Mouse (Mus musculus): ENCODE results near the gene Fam160a2. TPM values are rescaled to one million over a fixed set of nuclear protein-coding genes. Genes with fewer than 3 reads are reported as not detected.
"Not testable (repeated sequence)": the region's sequence is repeated elsewhere in the genome, so short reads cannot be mapped to it uniquely, and the experiment has no call there.

Gene Fam160a2
- polyA plus RNA-seq, 1 experiment from 2014 or later, result 34.0 TPM

GRCm38 (mm10) chr7:105367930-105368329, 31.9 kb downstream of the Fam160a2 start, which contains the start of gene Olfr692:
TSS of gene Olfr692 (plus strand) at chr7:105368230.
- no peaks in the 10 kb centered on the region for H3K9me3 ChIP-seq (ENCODE audit: control insufficient read depth, low read length)
- H3K36me3 ChIP-seq (ENCODE audit: control insufficient read depth, insufficient read depth, low read length), result peaks cover 8% of the 10 kb centered on the region; the same call in 1 of the 2 replicates
- H3K4me1 ChIP-seq (ENCODE audit: control insufficient read depth in 2 of 2, insufficient read depth in 2 of 2, low read length in 2 of 2), result 0 out of 4 replicates have a peak, but pooled peaks cover 0 to under 1% of the 10 kb centered on the region in 2 experiments
- no peak within 1 kb of the TSS for H3K9ac ChIP-seq (ENCODE audit: low read length)
- no peak for ATAC-seq (ENCODE audit: insufficient number of reproducible peaks, insufficient read depth, low FRiP score, low read depth)
- H3K27me3 ChIP-seq (ENCODE audit: control insufficient read depth, insufficient read depth, low read length), result no peaks in the 10 kb centered on the region
- H3K4me2 ChIP-seq (ENCODE audit: low read length), result no peak within 1 kb of the TSS
- no peak within 1 kb of the TSS for H3K4me3 ChIP-seq (ENCODE audit: control insufficient read depth in 1 of 2, insufficient read depth in 1 of 2, low read depth in 1 of 2, low read length in 2 of 2)
- WGBS, result 86% methylated on average over 1 of the region's 1 CpGs
- no peak within 1 kb of the TSS for H3K27ac ChIP-seq (replicated peaks in 1 of 2; ENCODE audit: control insufficient read depth in 1 of 2, insufficient read depth in 1 of 2, low read depth in 2 of 2, low read length in 2 of 2)

- Histone ChIP-seq H3K36me3 (ENCODE audit: control insufficient read depth, insufficient read depth, low read length) (peaks cover 6% of the 10 kb centered on the region; the same call in 1 of the 2 replicates), H3K4me2 (ENCODE audit: low read length) (no peak overlapping the region), H3K4me1 (ENCODE audit: control insufficient read depth in 2 of 2, insufficient read depth in 2 of 2, low read length in 2 of 2) (no peaks in the 10 kb centered on the region), H3K27me3 (ENCODE audit: control insufficient read depth, insufficient read depth, low read length) (no peaks in the 10 kb centered on the region), H3K4me3 (ENCODE audit: control insufficient read depth in 1 of 2, insufficient read depth in 1 of 2, low read depth in 1 of 2, low read length in 2 of 2) (no peak overlapping the region), H3K27ac (replicated peaks in 1 of 2; ENCODE audit: control insufficient read depth in 1 of 2, insufficient read depth in 1 of 2, low read depth in 2 of 2, low read length in 2 of 2) (no peak overlapping the region), H3K9ac (ENCODE audit: low read length) (no peak overlapping the region), H3K9me3 (ENCODE audit: control insufficient read depth, low read length) (no peaks in the 10 kb centered on the region)
- 77% methylated on average over 5 of the region's 5 CpGs for WGBS
- no peak for ATAC-seq (ENCODE audit: insufficient number of reproducible peaks, insufficient read depth, low FRiP score, low read depth)
These were observed 32.6 kb downstream of the Fam160a2 start for GRCm38 (mm10) chr7:105367268-105367667.

- no peaks in the 10 kb centered on the region for H3K27me3 ChIP-seq (ENCODE audit: control insufficient read depth, insufficient read depth, low read length)
- H3K36me3 ChIP-seq (ENCODE audit: control insufficient read depth, insufficient read depth, low read length), result no peaks in the 10 kb centered on the region
- no peaks in the 10 kb centered on the region for H3K4me1 ChIP-seq (ENCODE audit: control insufficient read depth in 2 of 2, insufficient read depth in 2 of 2, low read length in 2 of 2)
- WGBS, result 69% methylated on average over 2 of the region's 2 CpGs
- H3K9me3 ChIP-seq (ENCODE audit: control insufficient read depth, low read length), result no peaks in the 10 kb centered on the region
- H3K4me2 ChIP-seq (ENCODE audit: low read length), result no peak overlapping the region
- H3K4me3 ChIP-seq (ENCODE audit: control insufficient read depth in 1 of 2, insufficient read depth in 1 of 2, low read depth in 1 of 2, low read length in 2 of 2), result no peak overlapping the region
- H3K9ac ChIP-seq (ENCODE audit: low read length), result no peak overlapping the region
- no peak for ATAC-seq (ENCODE audit: insufficient number of reproducible peaks, insufficient read depth, low FRiP score, low read depth)
- H3K27ac ChIP-seq (replicated peaks in 1 of 2; ENCODE audit: control insufficient read depth in 1 of 2, insufficient read depth in 1 of 2, low read depth in 2 of 2, low read length in 2 of 2), result no peak overlapping the region
These were observed 38.1 kb downstream of the Fam160a2 start for GRCm38 (mm10) chr7:105361713-105362112.

- WGBS, result 92% methylated on average over 1 of the region's 2 CpGs
- not testable (repeated sequence) for H3K36me3 ChIP-seq (ENCODE audit: control insufficient read depth, insufficient read depth, low read length); H3K4me3 ChIP-seq (ENCODE audit: control insufficient read depth in 1 of 2, insufficient read depth in 1 of 2, low read depth in 1 of 2, low read length in 2 of 2); H3K4me2 ChIP-seq (ENCODE audit: low read length); H3K27ac ChIP-seq (replicated peaks in 1 of 2; ENCODE audit: control insufficient read depth in 1 of 2, insufficient read depth in 1 of 2, low read depth in 2 of 2, low read length in 2 of 2); H3K4me1 ChIP-seq (ENCODE audit: control insufficient read depth in 2 of 2, insufficient read depth in 2 of 2, low read length in 2 of 2); H3K9ac ChIP-seq (ENCODE audit: low read length); H3K27me3 ChIP-seq (ENCODE audit: control insufficient read depth, insufficient read depth, low read length); H3K9me3 ChIP-seq (ENCODE audit: control insufficient read depth, low read length)
- ATAC-seq (ENCODE audit: insufficient number of reproducible peaks, insufficient read depth, low FRiP score, low read depth), result peak; percentile 81
These were observed 43.4 kb downstream of the Fam160a2 start for GRCm38 (mm10) chr7:105356487-105356886.

GRCm38 (mm10) chr7:105356064-105356463, 43.8 kb downstream of the Fam160a2 start:
- H3K9me3 ChIP-seq (ENCODE audit: control insufficient read depth, low read length); H3K4me3 ChIP-seq (ENCODE audit: control insufficient read depth in 1 of 2, insufficient read depth in 1 of 2, low read depth in 1 of 2, low read length in 2 of 2); H3K4me2 ChIP-seq (ENCODE audit: low read length); H3K36me3 ChIP-seq (ENCODE audit: control insufficient read depth, insufficient read depth, low read length); H3K4me1 ChIP-seq (ENCODE audit: control insufficient read depth in 2 of 2, insufficient read depth in 2 of 2, low read length in 2 of 2); H3K27me3 ChIP-seq (ENCODE audit: control insufficient read depth, insufficient read depth, low read length); H3K9ac ChIP-seq (ENCODE audit: low read length); H3K27ac ChIP-seq (replicated peaks in 1 of 2; ENCODE audit: control insufficient read depth in 1 of 2, insufficient read depth in 1 of 2, low read depth in 2 of 2, low read length in 2 of 2): not testable (repeated sequence)
- WGBS, result no CpG with 5 or more reads among the region's 5 CpGs
- ATAC-seq (ENCODE audit: insufficient number of reproducible peaks, insufficient read depth, low FRiP score, low read depth), result 0 out of 2 replicates have a peak, but pooled peaks have one; percentile 21

GRCm38 (mm10) chr7:105342752-105343151, 57.1 kb downstream of the Fam160a2 start:
- no peak overlapping the region for H3K4me3 ChIP-seq (ENCODE audit: control insufficient read depth in 1 of 2, insufficient read depth in 1 of 2, low read depth in 1 of 2, low read length in 2 of 2)
- H3K27me3 ChIP-seq (ENCODE audit: control insufficient read depth, insufficient read depth, low read length), result no peaks in the 10 kb centered on the region
- no peak overlapping the region for H3K27ac ChIP-seq (replicated peaks in 1 of 2; ENCODE audit: control insufficient read depth in 1 of 2, insufficient read depth in 1 of 2, low read depth in 2 of 2, low read length in 2 of 2)
- H3K4me2 ChIP-seq (ENCODE audit: low read length), result no peak overlapping the region
- H3K9ac ChIP-seq (ENCODE audit: low read length), result no peak overlapping the region
- H3K36me3 ChIP-seq (ENCODE audit: control insufficient read depth, insufficient read depth, low read length), result no peaks in the 10 kb centered on the region
- WGBS, result 77% methylated on average over 2 of the region's 2 CpGs
- no peaks in the 10 kb centered on the region for H3K9me3 ChIP-seq (ENCODE audit: control insufficient read depth, low read length)
- no peak for ATAC-seq (ENCODE audit: insufficient number of reproducible peaks, insufficient read depth, low FRiP score, low read depth)
- no peaks in the 10 kb centered on the region for H3K4me1 ChIP-seq (ENCODE audit: control insufficient read depth in 2 of 2, insufficient read depth in 2 of 2, low read length in 2 of 2)

- no peaks in the 10 kb centered on the region for H3K9me3 ChIP-seq (ENCODE audit: control insufficient read depth, low read length)
- no peak within 1 kb of the TSS for H3K4me2 ChIP-seq (ENCODE audit: low read length)
- H3K9ac ChIP-seq (ENCODE audit: low read length), result no peak within 1 kb of the TSS
- H3K4me3 ChIP-seq (ENCODE audit: control insufficient read depth in 1 of 2, insufficient read depth in 1 of 2, low read depth in 1 of 2, low read length in 2 of 2), result no peak within 1 kb of the TSS
- ATAC-seq (ENCODE audit: insufficient number of reproducible peaks, insufficient read depth, low FRiP score, low read depth), result no peak
- no peaks in the 10 kb centered on the region for H3K4me1 ChIP-seq (ENCODE audit: control insufficient read depth in 2 of 2, insufficient read depth in 2 of 2, low read length in 2 of 2)
- no peaks in the 10 kb centered on the region for H3K27me3 ChIP-seq (ENCODE audit: control insufficient read depth, insufficient read depth, low read length)
- no peaks in the 10 kb centered on the region for H3K36me3 ChIP-seq (ENCODE audit: control insufficient read depth, insufficient read depth, low read length)
- no peak within 1 kb of the TSS for H3K27ac ChIP-seq (replicated peaks in 1 of 2; ENCODE audit: control insufficient read depth in 1 of 2, insufficient read depth in 1 of 2, low read depth in 2 of 2, low read length in 2 of 2)
- 47% methylated on average over 1 of the region's 1 CpGs for WGBS
These were observed 57.7 kb downstream of the Fam160a2 start, which contains the start of gene Olfr691 for GRCm38 (mm10) chr7:105342170-105342569. TSS of gene Olfr691 (minus strand) at chr7:105342270.

GRCm38 (mm10) chr7:105334004-105334403, 65.8 kb downstream of the Fam160a2 start, which contains the start of gene Olfr690:
TSS of gene Olfr690 (minus strand) at chr7:105334104.
- no peaks in the 10 kb centered on the region for H3K4me1 ChIP-seq (ENCODE audit: control insufficient read depth in 2 of 2, insufficient read depth in 2 of 2, low read length in 2 of 2)
- WGBS, result 75% methylated on average over 1 of the region's 1 CpGs
- H3K9ac ChIP-seq (ENCODE audit: low read length), result no peak within 1 kb of the TSS
- H3K27me3 ChIP-seq (ENCODE audit: control insufficient read depth, insufficient read depth, low read length), result no peaks in the 10 kb centered on the region
- H3K4me2 ChIP-seq (ENCODE audit: low read length), result no peak within 1 kb of the TSS
- no peaks in the 10 kb centered on the region for H3K36me3 ChIP-seq (ENCODE audit: control insufficient read depth, insufficient read depth, low read length)
- no peak within 1 kb of the TSS for H3K27ac ChIP-seq (replicated peaks in 1 of 2; ENCODE audit: control insufficient read depth in 1 of 2, insufficient read depth in 1 of 2, low read depth in 2 of 2, low read length in 2 of 2)
- no peak for ATAC-seq (ENCODE audit: insufficient number of reproducible peaks, insufficient read depth, low FRiP score, low read depth)
- H3K9me3 ChIP-seq (ENCODE audit: control insufficient read depth, low read length), result no peaks in the 10 kb centered on the region
- no peak within 1 kb of the TSS for H3K4me3 ChIP-seq (ENCODE audit: control insufficient read depth in 1 of 2, insufficient read depth in 1 of 2, low read depth in 1 of 2, low read length in 2 of 2)
